Mouse (Mus musculus) left cerebral cortex, postnatal 4 days (tissue): ENCODE data around the gene Tspan18. TPM values are rescaled to one million over a fixed set of nuclear protein-coding genes. Genes with fewer than 3 reads are reported as not detected.

Source experiments
- DNase-seq: peaks from one replicate; pipeline ENCODE4 v3.0.0-alpha.2; 2022
- intact Hi-C: fragments of 180-260 bp; cut with DNase I; formaldehyde crosslinking; loops from one replicate; pipeline ENCODE4 v1.15.1; 2025
- total RNA-seq, 2 experiments: library from RNA; stranded (reverse); gene quantifications; 2 replicates each; pipeline ENCODE4 v1.2.3; 2021

The Tspan18 gene
- total RNA-seq, 2 experiments from 2014 or later = 13.8 to 14.6 TPM

DNA sequence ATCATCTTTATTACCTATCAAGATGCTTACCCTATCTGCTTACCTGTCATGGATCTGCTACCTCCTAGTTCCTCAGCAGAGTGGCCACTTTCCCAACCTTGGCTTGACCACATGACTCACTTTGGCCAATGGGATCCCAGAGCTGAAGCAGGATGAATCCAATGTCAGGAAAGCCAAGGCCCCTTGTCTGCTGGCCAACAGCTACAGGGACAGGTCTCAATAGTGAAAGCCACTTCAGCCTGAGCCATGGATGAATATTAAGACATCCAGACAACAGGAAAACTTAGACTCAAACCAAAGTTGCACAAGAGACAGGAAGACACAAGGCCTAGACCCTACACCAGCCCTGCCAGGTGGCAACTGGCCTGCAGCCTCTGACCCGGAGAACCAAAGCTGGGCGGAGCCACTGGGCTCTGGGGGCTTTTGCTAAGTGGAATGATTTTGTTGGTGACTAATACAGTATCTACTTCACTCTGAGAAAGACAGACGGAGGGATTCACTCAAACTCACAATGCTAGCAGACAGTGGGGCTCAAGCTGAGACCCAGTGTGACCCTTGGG is 65.5 kb downstream of the Tspan18 start:
- no peak for DNase-seq
- intact Hi-C loops = no loop called here

DNA sequence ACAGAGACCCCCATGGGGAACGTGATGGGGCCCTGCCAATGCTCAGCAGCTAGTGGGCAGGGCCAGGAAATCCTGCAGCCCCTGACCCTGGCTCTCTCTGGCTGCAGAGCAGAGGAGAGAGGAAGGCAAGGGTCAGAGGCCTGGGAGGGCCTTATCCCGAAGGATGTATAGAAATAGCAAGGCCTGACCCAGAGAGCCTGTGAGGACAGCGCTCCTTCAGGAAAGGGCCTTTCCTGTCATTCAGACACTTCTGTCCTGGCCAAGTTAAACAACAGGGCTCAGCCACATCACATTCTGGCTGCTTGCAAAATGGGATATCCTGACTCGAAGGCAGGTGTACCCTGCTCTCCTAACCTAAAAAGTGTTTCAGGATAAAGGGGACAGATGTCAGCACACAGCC is 66.5 kb downstream of the Tspan18 start:
- DNase-seq = no peak
- intact Hi-C loops = no loop called here

DNA sequence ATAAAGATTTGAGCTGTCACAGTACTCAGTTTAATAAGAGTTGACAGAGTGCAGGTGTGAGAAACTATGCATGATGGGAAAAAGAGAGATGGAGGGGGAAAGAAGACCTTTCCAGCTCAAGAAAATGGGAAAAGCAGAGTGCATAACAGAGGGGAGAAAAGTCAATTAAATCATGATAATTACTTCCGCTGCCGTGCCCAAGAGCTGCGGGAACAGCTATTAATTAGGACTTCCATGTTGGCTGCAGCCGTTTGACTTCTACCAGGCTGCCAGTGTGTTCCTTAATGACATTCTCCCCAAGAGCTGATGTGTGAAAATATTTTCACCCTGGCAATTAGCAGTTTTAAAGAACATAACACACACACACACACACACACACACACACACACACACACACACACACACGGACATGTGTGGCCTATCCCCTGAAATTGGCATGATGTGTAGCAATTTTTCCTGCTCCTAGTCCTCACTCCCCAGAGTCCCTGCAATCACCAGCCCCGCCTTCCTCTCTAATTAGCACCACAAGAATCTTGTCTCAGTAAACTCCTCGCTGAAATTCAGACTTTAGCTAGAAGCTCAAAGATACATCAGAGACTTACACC is 67.6 kb downstream of the Tspan18 start:
- DNase-seq = no peak
- intact Hi-C loops = no loop called here

DNA sequence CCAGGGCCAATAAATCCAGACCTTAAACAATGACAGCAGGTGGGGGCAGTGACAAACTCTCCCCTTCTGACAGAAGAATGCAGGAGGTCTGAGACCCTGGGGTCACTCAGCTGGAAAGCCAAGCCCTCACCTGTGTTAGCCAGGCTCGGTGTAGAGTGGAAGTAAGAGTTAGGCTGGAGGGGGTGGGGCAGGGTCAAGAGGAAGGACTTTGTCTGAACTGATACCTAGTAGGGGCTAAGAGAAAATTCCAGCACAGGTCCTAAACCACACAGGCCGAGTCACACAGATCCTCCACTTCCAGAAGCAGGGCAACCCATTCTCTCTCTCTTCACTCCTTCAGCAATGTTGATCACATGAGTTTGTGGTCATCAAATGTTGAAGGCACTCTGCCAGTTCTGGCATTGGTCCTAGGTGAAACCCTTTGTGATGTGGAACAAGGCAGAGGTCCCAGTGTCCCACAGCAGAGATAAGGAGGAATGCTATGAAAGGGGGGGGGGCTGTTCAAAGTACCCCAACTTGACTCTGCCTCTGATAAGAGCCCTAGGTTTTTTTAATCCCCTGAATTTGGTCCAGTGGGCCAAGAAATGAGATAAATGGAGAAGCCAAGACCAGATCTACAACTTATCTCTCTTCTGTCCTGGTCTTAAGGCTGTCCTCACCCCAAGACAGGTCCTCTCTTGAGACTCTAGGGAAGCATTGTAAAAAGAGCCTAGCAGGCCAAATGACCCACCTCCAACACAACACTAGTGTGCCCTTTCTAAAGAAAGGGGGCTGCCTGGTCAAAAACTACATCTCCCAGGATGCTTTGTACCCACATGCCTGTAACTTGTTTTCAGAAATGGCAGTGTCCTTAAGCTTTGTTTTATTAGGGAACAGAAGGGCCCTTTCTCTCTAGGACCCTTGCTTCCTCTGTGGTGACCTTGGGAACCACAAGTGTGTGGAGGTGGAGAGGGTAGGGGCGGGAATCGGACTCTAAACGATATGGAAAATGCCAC is 71.7 kb downstream of the Tspan18 start:
- no peak for DNase-seq
- intact Hi-C loops = no loop called here

DNA sequence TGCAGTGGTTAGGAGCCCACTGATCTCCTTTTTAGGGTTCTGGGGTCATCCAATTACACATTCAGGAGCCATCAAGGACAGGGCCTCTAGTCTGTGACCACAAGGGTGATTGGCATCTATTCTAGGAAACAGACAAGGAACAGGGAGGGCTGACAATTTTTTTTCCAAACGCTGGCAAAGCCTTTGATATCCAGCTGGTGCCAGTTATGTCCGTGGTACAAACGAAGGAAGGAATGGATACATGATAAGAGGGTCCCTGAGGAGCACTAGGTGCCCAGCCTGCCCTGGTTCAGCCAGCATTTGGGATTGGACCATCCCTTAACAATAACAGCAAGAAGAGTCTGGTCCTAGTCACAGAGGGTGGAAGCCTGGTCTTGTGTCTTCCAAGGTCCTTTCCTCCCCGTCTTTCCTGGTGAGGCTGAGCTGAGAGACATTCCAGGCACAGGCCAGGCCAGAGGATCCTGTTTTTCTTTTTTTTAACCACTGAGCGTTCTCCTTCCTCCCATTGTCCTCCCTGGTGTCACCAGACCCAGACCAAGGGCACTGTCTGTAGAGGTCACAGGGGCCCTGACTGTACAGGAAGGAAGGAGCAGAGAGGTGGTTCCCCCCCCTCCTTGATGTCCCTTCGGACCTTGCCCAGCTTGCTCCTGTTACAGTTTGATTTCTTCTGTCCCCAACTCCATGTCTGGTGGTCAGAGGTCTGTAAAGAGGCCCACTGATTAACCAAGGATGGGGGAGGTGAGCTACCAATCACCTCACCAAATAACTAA is 72.6 kb downstream of the Tspan18 start:
- no peak for DNase-seq
- intact Hi-C loops = no loop called here

DNA sequence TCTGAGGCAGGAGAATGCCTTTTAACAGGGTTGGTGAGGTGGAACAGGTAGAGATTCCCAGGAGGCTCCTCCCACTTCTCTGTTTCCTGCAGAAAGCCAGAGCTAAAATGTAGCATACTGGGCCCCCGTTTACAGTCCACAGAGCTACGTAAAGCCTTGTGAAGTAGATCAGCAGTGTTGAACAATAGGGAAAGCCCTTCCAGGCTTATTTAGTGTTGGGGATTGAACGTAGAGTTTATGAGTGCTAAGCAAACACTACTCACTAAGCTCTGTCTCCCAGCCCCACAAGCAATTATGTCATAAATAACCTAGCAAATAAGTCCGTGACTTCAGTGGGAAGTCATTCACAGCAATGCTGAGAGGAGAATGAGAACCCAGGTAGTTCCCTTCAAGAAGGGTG is 76.7 kb downstream of the Tspan18 start:
- intact Hi-C loops = no loop called here
- no peak for DNase-seq

DNA sequence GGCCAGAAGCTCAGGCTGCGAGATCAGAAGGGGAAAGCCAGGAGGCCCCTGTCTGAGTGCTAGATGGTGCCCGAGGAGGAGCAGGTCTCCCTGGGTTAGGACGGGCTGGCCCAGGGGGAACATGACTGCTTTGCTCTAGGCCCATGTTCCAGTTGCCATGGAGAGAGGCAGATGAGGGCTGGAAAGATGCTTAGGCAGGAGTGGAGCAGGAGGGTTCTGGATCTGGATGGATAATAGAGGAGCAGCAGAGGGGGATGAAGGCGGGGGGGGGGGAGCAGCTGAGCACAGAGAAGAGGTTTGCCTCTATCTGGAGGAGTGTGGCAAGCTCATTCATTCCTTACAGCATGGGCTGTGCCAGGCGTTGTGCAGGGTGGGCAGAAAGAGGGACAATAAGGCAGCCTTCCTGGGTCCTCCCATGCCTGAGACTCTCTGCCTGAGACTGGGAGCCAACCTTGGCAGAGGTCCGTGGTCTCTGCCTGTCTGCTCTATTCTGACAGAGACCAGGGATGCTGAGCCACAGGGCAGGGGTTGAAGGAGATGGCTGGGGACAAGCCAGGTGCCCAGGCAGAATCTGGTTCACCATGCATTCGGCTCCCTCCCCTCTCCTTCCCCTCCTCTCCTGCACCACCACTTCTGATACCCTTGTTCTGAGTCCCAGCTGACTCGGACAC is 77.4 kb downstream of the Tspan18 start:
- no peak for DNase-seq
- intact Hi-C loops = no loop called here

DNA sequence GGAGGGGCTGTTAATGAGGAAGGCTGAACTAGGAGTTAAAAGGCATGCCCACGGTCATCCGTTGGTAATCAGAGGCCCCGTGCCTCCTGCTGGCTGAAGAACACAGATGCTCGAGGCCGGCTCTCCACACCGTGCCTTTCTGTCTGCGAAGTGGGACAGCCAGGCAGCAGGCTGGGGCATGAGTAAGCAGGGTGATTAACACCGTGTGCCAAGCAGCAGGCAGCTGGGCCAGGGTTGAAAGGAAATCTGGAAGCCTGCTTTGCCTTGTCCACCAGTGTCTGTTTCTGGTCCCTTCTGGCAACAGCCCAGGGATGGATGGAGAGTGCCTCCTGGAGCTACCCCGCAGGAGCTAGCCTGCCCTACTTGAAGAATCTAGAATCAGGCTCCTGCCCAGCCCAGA is 81.9 kb downstream of the Tspan18 start:
- intact Hi-C loops = no loop called here

DNA sequence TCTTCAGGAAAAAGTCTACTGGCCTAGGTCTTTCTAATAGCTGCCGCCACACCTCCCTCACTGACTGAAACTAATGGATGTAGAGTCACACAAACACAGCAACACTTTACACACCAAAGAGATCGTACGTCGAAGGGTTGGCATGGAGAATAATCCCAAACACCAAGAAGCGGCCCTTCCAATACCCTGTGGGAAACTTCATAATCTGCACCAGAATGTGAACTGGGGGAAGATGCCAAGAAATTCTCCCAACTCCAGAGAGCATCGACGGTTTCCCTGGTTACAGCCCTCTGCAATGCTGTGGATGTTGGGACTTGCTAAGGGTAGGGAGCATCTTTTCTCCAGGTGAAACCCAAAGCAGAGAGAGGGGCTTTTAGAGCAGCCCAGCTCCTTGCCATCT is 83.7 kb downstream of the Tspan18 start:
- no peak for DNase-seq
- intact Hi-C loops = no loop called here

More for the DNA sequence above, 81.9 kb downstream of the Tspan18 start:
- peak; percentile 82 for DNase-seq

DNA sequence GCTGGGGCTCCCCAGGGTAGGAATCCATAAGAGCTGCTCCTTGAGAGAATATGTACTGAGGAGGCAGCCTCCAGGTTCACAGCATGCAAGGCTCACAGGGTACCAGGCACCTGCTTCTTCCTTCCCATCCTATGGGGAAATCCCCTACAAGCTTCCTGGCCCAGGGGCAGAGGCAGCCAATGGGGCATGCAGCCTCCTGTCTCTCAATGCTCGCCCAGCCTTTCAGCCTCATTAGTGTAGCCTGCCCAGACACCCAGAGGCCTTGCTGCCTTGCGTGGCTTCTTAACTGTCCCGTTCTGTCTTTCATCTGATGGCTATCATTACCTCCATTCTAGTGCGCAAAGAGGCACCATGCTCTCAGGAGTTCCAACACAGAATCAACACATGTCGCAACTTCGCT is 85.2 kb downstream of the Tspan18 start:
- intact Hi-C loops = no loop called here
- no peak for DNase-seq

DNA sequence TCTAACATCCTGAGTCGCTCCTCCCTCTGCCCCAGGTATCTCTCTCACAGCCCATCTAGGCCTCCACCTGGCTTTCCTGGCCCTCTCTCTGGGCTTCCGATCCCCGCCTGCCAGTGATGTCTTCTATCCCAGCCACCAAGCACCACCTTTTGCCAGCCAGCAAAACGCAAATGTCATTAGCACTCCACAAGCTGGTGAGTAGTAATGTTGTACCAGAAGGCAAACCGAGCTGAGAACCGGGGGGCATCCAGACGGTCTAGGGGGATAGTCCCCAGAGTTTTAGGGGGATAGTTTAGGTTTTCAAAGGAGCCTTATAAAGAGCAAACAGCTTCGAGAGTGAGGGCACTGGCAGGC is 90.2 kb downstream of the Tspan18 start:
- intact Hi-C loops = no loop called here
- no peak for DNase-seq

DNA sequence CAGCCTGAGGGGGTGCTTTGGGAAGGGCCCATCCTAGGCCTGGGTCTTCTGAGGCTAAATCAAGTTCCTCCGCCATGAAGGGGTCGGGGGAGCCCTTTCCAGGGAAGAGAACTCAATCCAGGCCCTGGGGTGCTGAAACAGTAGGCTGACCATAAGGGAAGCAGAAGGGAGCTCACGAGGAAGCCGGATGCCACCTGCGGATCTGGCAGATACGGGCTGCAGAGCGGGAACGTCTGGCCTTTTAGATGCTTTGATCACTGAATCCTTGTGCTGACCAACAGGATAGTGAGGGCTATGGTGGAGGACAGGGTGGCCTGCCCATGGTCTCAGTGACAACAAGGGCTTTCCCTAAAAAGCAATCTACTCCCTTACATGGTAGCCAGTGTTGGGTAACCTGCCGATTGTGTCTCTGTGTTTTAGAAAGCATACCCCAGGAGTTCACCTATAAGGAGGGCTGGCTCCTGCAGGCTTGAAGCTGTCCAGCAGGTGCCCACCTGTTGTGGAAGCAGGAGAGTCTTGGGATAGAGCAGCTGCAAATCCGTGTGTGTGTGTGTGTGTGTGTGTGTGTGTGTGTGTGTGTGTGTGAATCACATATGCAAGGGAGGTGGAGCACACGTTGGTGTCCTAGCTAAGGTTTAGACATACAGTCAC is 90.7 kb downstream of the Tspan18 start:
- intact Hi-C loops = no loop called here

DNA sequence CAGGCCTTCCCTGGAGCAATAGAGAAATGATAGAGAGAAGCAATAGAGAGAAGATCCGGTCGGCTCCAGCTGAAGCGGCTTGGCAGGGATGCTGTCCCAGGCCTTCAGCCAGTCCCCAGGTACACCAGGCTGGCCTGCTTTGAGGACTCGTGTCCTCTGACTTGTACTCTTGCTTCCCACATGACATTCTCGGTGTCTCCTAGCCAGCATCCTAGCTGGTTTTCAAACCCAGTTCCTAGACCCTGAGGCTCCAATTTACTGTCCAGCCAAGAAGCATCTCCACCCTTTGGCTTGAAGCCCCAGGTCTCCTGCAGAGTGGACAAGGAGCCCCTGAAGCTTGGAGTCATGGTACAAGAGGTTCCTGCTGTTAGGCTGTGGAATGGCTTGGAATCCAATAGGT is 92.1 kb downstream of the Tspan18 start:
- DNase-seq = no peak
- intact Hi-C loops = no loop called here

More for the DNA sequence above, 90.7 kb downstream of the Tspan18 start:
- DNase-seq = no peak

DNA sequence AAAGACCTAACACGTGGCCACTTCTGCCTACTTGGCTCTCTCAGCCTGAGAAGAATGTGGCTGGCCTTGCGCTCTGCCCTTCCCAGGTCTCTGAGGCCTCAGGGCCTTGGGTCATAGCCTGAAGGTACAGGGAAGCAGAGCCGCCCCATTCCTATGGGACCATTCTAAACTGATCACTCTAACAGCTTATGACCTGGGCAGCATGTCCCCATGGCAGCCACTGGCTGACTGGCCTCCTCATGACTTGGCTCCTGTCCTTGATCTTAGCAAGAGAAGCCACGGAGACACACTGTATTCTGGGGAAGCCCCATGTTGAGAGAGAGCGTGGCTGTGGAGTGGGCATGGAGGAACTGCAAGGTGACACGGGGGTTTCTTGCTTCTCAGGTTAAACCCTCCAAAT is 95.4 kb downstream of the Tspan18 start:
- DNase-seq = no peak
- intact Hi-C loops = no loop called here

DNA sequence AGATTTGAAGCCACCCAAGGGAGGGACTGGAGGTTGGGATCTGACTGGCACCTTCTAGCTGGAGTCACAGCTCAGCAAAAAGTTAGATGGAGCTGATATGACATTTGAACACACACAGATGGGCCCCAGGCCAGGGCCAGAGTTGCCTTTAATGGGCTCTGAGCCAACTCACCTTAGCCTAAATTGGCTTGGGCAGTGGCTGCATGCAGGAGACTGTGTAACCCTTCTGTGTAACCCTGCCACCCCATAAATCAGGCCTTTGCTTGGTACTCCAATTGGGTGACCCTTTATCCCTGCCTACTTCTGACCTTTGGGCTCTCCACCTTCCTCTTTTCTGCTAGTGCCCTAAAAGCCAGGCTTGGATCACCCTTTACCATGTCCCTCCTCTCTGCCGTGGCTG is 97.2 kb downstream of the Tspan18 start:
- intact Hi-C loops = no loop called here
- DNase-seq = no peak

DNA sequence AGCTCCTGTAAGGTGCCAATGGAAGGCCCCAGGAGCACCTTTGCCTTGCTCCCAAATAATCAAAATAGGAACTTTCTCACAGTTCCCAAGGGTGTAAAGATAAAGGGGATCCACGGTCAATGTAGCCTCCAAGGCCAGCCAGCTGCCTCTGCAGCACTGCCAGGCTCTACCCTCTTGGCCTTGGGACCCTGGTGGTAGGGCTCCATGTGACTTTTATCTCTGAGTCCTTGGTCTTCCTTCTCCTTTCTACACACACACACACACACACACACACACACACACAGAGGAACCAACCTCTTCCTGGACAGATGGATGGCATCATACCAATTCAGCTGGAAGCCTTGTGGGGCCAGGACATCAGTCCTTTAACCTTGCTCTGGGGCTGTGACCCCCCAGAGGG is 102.2 kb downstream of the Tspan18 start:
- DNase-seq = no peak
- intact Hi-C loops = no loop called here

DNA sequence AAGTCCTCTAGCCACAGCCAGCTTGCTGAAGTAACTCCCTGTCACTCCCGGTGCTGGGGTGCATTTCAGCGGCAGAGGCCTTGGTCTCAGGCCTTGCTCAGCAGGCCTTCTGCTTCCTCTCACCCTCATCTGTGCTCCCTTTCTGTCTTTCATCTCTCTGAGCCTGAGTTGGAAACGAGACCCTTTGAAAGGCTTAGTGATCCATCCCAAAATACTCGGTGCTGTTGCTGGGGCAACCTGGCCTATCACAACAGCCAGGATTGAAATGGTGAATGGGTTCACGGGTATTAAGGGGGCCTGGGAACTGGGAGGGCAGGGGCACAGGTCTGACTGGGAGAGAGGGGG is 105.9 kb downstream of the Tspan18 start:
- no peak for DNase-seq
- intact Hi-C loops = no loop called here

DNA sequence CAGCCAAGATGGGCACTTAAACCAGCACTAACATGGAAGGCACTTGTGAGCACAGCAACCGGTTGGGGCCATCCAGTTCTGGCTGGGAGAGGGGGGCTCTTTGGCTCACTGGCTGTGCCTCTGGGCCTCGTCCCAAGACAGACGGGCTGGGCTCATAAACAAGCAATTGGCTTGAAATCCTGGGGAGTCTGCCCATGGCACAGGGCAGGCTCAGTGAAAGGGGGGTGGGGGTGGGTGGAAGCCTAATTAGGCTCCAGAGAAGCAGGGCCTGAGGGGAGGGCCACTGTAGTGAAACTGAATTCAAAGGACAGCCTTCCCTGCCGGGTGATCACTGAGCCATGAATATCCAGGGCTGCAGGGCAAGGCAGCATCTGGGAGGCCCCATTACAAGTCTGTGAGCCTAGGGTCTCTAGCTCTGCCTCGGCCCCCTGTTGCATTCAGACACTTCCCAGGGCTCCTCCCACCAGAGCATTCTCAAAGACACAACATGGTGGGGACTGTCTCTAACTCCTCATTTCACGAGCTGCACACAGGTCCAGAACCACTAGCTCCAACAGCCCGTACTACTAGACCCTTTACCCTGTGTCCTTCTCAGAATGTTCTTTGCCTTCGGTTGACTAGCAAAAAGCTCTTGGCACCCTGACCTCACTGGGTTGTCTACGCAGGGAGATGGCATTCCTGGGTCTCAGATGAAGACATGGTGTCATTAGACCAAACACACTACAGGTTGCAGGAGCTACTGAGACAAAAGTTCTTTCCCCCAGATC is 106.4 kb downstream of the Tspan18 start:
- intact Hi-C loops = no loop called here
- peak; percentile 88 for DNase-seq
